Mouse (Mus musculus) kidney, adult 2 months (tissue): ENCODE data around the gene Mkrn2os. TPM values are rescaled to one million over a fixed set of nuclear protein-coding genes. Genes with fewer than 3 reads are reported as not detected.

Experiments
- DNase-seq: peaks from one replicate; pipeline ENCODE4 v3.0.0; 2021
- H3K27ac ChIP-seq: fragments of 200-500 bp; 2 replicates; pipeline ENCODE4 v1.5.1; 2012; ENCODE audit warnings: low read depth, low read length, control low read depth, inconsistent platforms; ENCODE audit not compliant: insufficient read depth
- H3K27me3 ChIP-seq: fragments of 200-500 bp; replicated peaks from 2 replicates; pipeline ENCODE4 v1.6.1; 2012; ENCODE audit warnings: mild to moderate bottlenecking, moderate library complexity, low read length, inconsistent platforms; ENCODE audit not compliant: control insufficient read depth, insufficient read depth
- H3K36me3 ChIP-seq: fragments of 200-500 bp; 2 replicates; pipeline ENCODE4 v1.6.1; 2012; ENCODE audit warnings: mild to moderate bottlenecking, moderate library complexity, low read length, inconsistent platforms; ENCODE audit not compliant: control insufficient read depth, insufficient read depth
- H3K4me1 ChIP-seq: fragments of 200-500 bp; 2 replicates; pipeline ENCODE4 v1.6.1; 2011; ENCODE audit warnings: low read length; ENCODE audit not compliant: control insufficient read depth, insufficient read depth
- H3K4me3 ChIP-seq: fragments of 200-500 bp; 2 replicates; pipeline ENCODE4 v1.5.1; 2011; ENCODE audit warnings: mild to moderate bottlenecking, low read depth, low read length, control low read depth; ENCODE audit not compliant: insufficient read depth
- CTCF ChIP-seq: fragments of 200-500 bp; conservative IDR thresholded peaks from 2 replicates; pipeline ENCODE4 v1.5.1; 2011; ENCODE audit warnings: low read depth, mild to moderate bottlenecking, control low read depth, low read length, moderate library complexity, mixed read lengths; ENCODE audit not compliant: insufficient read depth, insufficient read length
- POLR2A ChIP-seq: fragments of 200-500 bp; IDR thresholded peaks from one replicate; pipeline ENCODE4 v1.6.1; 2011; ENCODE audit warnings: low read depth, low read length, control low read depth
- WGBS: fragments of 180-500 bp; shearing (Covaris S2); methylation state at CpG from one replicate; pipeline ENCODE4 v1.1.7; 2018; 5-methylcytosine and 5-hydroxymethylcytosine counted together
- polyA plus RNA-seq: library from polyadenylated mRNA; depleted of rRNA; stranded (reverse); fragments of >200 nt; gene quantifications from 2 replicates; pipeline ENCODE4 v1.2.3, GENCODE M21; 2012

The Mkrn2os gene
- polyA plus RNA-seq, 1 experiment: 15.4 TPM

GRCm38 (mm10) chr6:115558176-115558575, 34.2 kb downstream of the Mkrn2os start:
- Histone ChIP-seq H3K27ac (peak overlapping the region; percentile 42; the same call in 1 of the 2 replicates), H3K36me3 (no peaks in the 10 kb centered on the region), H3K27me3 (no peaks in the 10 kb centered on the region), H3K4me3 (no peak overlapping the region), H3K4me1 (peaks cover 6% of the 10 kb centered on the region)
- TF ChIP-seq POLR2A: no peak
- TF ChIP-seq CTCF: no peak
- 66% methylated on average over 2 of the region's 2 CpGs for WGBS
- DNase-seq: peak; percentile 62

- Histone ChIP-seq H3K27ac (no peak overlapping the region), H3K4me1 (peaks cover 6% of the 10 kb centered on the region), H3K36me3 (no peaks in the 10 kb centered on the region), H3K4me3 (no peak overlapping the region), H3K27me3 (no peaks in the 10 kb centered on the region)
- TF ChIP-seq POLR2A: no peak
- TF ChIP-seq CTCF: peak; percentile 17; the same call in 1 of the 2 replicates
- WGBS: 72% methylated on average over 5 of the region's 5 CpGs
- DNase-seq: no peak
Observed at GRCm38 (mm10) chr6:115555485-115555884, 36.9 kb downstream of the Mkrn2os start.

- Histone ChIP-seq H3K4me1 (no peaks in the 10 kb centered on the region; the same call in 1 of the 2 replicates), H3K36me3 (no peaks in the 10 kb centered on the region), H3K27me3 (no peaks in the 10 kb centered on the region), H3K4me3 (no peak overlapping the region), H3K27ac (no peak overlapping the region)
- peak; percentile 71 for DNase-seq
- TF ChIP-seq CTCF (peak; percentile 76), POLR2A (no peak)
- 72% methylated on average over 5 of the region's 5 CpGs for WGBS
Observed at GRCm38 (mm10) chr6:115546276-115546675, 46.1 kb downstream of the Mkrn2os start.

GRCm38 (mm10) chr6:115544442-115544970, 47.9 kb downstream of the Mkrn2os start, which contains the start of gene Tsen2:
Gene Tsen2 (plus strand): TSS chr6:115544664.
- WGBS: under 1% methylated on average over 38 of the region's 38 CpGs
- Histone ChIP-seq H3K27me3 (no peaks in the 10 kb centered on the region), H3K4me3 (peak within 1 kb of the TSS; percentile 72), H3K4me1 (no peaks in the 10 kb centered on the region; the same call in 1 of the 2 replicates), H3K27ac (no peak within 1 kb of the TSS; the same call in 1 of the 2 replicates), H3K36me3 (no peaks in the 10 kb centered on the region)
- TF ChIP-seq CTCF: no peak
- TF ChIP-seq POLR2A: peak; percentile 6
- peak; percentile 98 for DNase-seq

GRCm38 (mm10) chr6:115542341-115542740, 50.0 kb downstream of the Mkrn2os start:
- WGBS: 64% methylated on average over 3 of the region's 3 CpGs
- DNase-seq: no peak
- H3K27ac ChIP-seq: no peak overlapping the region

GRCm38 (mm10) chr6:115541676-115542275, 50.6 kb downstream of the Mkrn2os start:
- no peaks in the 10 kb centered on the region for H3K36me3 ChIP-seq
- TF ChIP-seq CTCF: no peak
- H3K27ac ChIP-seq: no peak overlapping the region
- WGBS: 39% methylated on average over 6 of the region's 6 CpGs
- DNase-seq: no peak
- H3K4me1 ChIP-seq: no peaks in the 10 kb centered on the region; the same call in 1 of the 2 replicates
- no peak overlapping the region for H3K4me3 ChIP-seq
- no peaks in the 10 kb centered on the region for H3K27me3 ChIP-seq

More at GRCm38 (mm10) chr6:115542341-115542740, 50.0 kb downstream of the Mkrn2os start:
- TF ChIP-seq CTCF (no peak), POLR2A (no peak)
- Histone ChIP-seq H3K36me3 (no peaks in the 10 kb centered on the region), H3K4me3 (no peak overlapping the region), H3K27me3 (no peaks in the 10 kb centered on the region), H3K4me1 (no peaks in the 10 kb centered on the region; the same call in 1 of the 2 replicates)

GRCm38 (mm10) chr6:115538645-115539429, 53.5 kb downstream of the Mkrn2os start:
- Histone ChIP-seq H3K27ac (no peak overlapping the region), H3K4me1 (no peaks in the 10 kb centered on the region), H3K36me3 (no peaks in the 10 kb centered on the region), H3K4me3 (no peak overlapping the region), H3K27me3 (no peaks in the 10 kb centered on the region)
- 21% methylated on average over 26 of the region's 26 CpGs for WGBS
- TF ChIP-seq CTCF: peak; percentile 94
- no peak for TF ChIP-seq POLR2A
- peak; percentile 80 for DNase-seq
